Mouse (Mus musculus) bone marrow, adult 2 months (tissue): ENCODE data around the gene Zfp59.

Source experiments
- CTCF ChIP-seq: fragments of 200-500 bp; IDR thresholded peaks from 2 replicates; pipeline ENCODE4 v1.5.1; 2011; ENCODE audit warnings: low read length, control low read depth; ENCODE audit not compliant: control insufficient read depth, insufficient read depth
- POLR2A ChIP-seq: fragments of 200-500 bp; IDR thresholded peaks from 2 replicates; pipeline ENCODE4 v1.6.1; 2011; ENCODE audit warnings: low read depth, mild to moderate bottlenecking, control low read depth, low read length, borderline replicate concordance; ENCODE audit not compliant: control insufficient read depth

- no peak for TF ChIP-seq POLR2A
- TF ChIP-seq CTCF, result no peak
These were observed 511 bp upstream of the Zfp59 start for GRCm38 (mm10) chr7:27837896-27838295.
